Mouse (Mus musculus) testis, adult 2 months (tissue): ENCODE measurements around the gene B3galt6. TPM values are rescaled to one million over a fixed set of nuclear protein-coding genes. Genes with fewer than 3 reads are reported as not detected.

ENCODE experiments used
- H3K27ac ChIP-seq: fragments of 200-500 bp; 2 replicates; pipeline ENCODE4 v1.5.1; 2012; ENCODE audit warnings: low read depth, low read length; ENCODE audit not compliant: control insufficient read depth, insufficient read depth
- H3K27me3 ChIP-seq: fragments of 200-500 bp; 2 replicates; pipeline ENCODE4 v1.6.1; 2012; ENCODE audit warnings: mild to moderate bottlenecking, low read length, moderate library complexity; ENCODE audit not compliant: control insufficient read depth, insufficient read depth
- H3K36me3 ChIP-seq: fragments of 200-500 bp; 2 replicates; pipeline ENCODE4 v1.6.1; 2012; ENCODE audit warnings: mild to moderate bottlenecking, low read length; ENCODE audit not compliant: control insufficient read depth, insufficient read depth
- H3K4me1 ChIP-seq: fragments of 200-500 bp; 2 replicates; pipeline ENCODE4 v1.6.1; 2012; ENCODE audit warnings: low read length; ENCODE audit not compliant: control insufficient read depth, insufficient read depth
- H3K4me3 ChIP-seq: fragments of 200-500 bp; 2 replicates; pipeline ENCODE4 v1.5.1; 2012; ENCODE audit warnings: low read depth, mild to moderate bottlenecking, low read length, moderate library complexity, mixed read lengths; ENCODE audit not compliant: control insufficient read depth
- CTCF ChIP-seq: fragments of 200-500 bp; IDR thresholded peaks from 2 replicates; pipeline ENCODE4 v1.5.1; 2012; ENCODE audit warnings: low read depth, mild to moderate bottlenecking, inconsistent platforms, low read length, moderate library complexity; ENCODE audit not compliant: control insufficient read depth, insufficient read depth, insufficient replicate concordance
- POLR2A ChIP-seq: fragments of 200-500 bp; IDR thresholded peaks from 2 replicates; pipeline ENCODE4 v1.6.1; 2012; ENCODE audit warnings: low read depth, mild to moderate bottlenecking, inconsistent platforms, low read length, moderate library complexity; ENCODE audit not compliant: control insufficient read depth
- polyA plus RNA-seq: library from polyadenylated mRNA; depleted of rRNA; stranded (reverse); fragments of >200 nt; gene quantifications from 2 replicates; pipeline ENCODE4 v1.2.3, GENCODE M21; 2012

B3galt6 gene
- polyA plus RNA-seq, 1 experiment, result 2.4 TPM

GRCm38 (mm10) chr4:156013637-156014036, 21.2 kb upstream of the B3galt6 start, which contains the start of gene Tnfrsf4:
Gene Tnfrsf4 (plus strand): TSS chr4:156013843.
- no peak within 1 kb of the TSS for H3K4me3 ChIP-seq
- TF ChIP-seq CTCF (no peak), POLR2A (no peak)
- H3K27ac ChIP-seq, result no peak within 1 kb of the TSS
- H3K27me3 ChIP-seq, result no peaks in the 10 kb centered on the region
- peaks cover 3% of the 10 kb centered on the region; the same call in 1 of the 2 replicates for H3K36me3 ChIP-seq
- no peaks in the 10 kb centered on the region for H3K4me1 ChIP-seq

- H3K36me3 ChIP-seq, result peaks cover 6% of the 10 kb centered on the region
- no peak for TF ChIP-seq POLR2A
- TF ChIP-seq CTCF, result no peak
- H3K27me3 ChIP-seq, result no peaks in the 10 kb centered on the region
- no peak overlapping the region for H3K27ac ChIP-seq
- no peak overlapping the region for H3K4me3 ChIP-seq
- H3K4me1 ChIP-seq, result no peaks in the 10 kb centered on the region
Measured at GRCm38 (mm10) chr4:156008369-156008768, 15.9 kb upstream of the B3galt6 start.

GRCm38 (mm10) chr4:156004109-156004508, 11.7 kb upstream of the B3galt6 start:
- H3K4me1 ChIP-seq, result no peaks in the 10 kb centered on the region
- no peak overlapping the region for H3K4me3 ChIP-seq
- H3K27ac ChIP-seq, result no peak overlapping the region
- H3K36me3 ChIP-seq, result peaks cover 4% of the 10 kb centered on the region
- TF ChIP-seq CTCF, result no peak
- no peak for TF ChIP-seq POLR2A
- H3K27me3 ChIP-seq, result no peaks in the 10 kb centered on the region

GRCm38 (mm10) chr4:155993606-155994005, 1.2 kb upstream of the B3galt6 start:
- H3K27me3 ChIP-seq, result no peaks in the 10 kb centered on the region
- peak overlapping the region; percentile 94 for H3K27ac ChIP-seq
- peaks cover 10% of the 10 kb centered on the region for H3K4me1 ChIP-seq
- TF ChIP-seq CTCF (no peak), POLR2A (no peak)
- peak overlapping the region; percentile 91 for H3K4me3 ChIP-seq
- no peaks in the 10 kb centered on the region; the same call in 1 of the 2 replicates for H3K36me3 ChIP-seq

- TF ChIP-seq CTCF (no peak), POLR2A (peak; percentile 12; the same call in 1 of the 2 replicates)
- H3K27ac ChIP-seq, result peak overlapping the region; percentile 94
- no peaks in the 10 kb centered on the region for H3K27me3 ChIP-seq
- H3K4me3 ChIP-seq, result peak overlapping the region; percentile 91
- no peaks in the 10 kb centered on the region; the same call in 1 of the 2 replicates for H3K36me3 ChIP-seq
- H3K4me1 ChIP-seq, result peaks cover 10% of the 10 kb centered on the region
Measured at GRCm38 (mm10) chr4:155992906-155993547, 578 bp upstream of the B3galt6 start.

- Histone ChIP-seq H3K4me3 (peak overlapping the region; percentile 92), H3K4me1 (peaks cover 10% of the 10 kb centered on the region), H3K36me3 (no peaks in the 10 kb centered on the region), H3K27me3 (no peaks in the 10 kb centered on the region), H3K27ac (peak overlapping the region; percentile 88)
- TF ChIP-seq CTCF (no peak), POLR2A (no peak)
Measured at GRCm38 (mm10) chr4:155991908-155992230, 580 bp downstream of the B3galt6 start.

- Histone ChIP-seq H3K27me3 (no peaks in the 10 kb centered on the region), H3K4me1 (peaks cover 10% of the 10 kb centered on the region), H3K4me3 (peak overlapping the region; percentile 92), H3K27ac (peak overlapping the region; percentile 88; the same call in 1 of the 2 replicates), H3K36me3 (no peaks in the 10 kb centered on the region)
- TF ChIP-seq CTCF (no peak), POLR2A (no peak)
Measured at GRCm38 (mm10) chr4:155991211-155991907, 1.1 kb downstream of the B3galt6 start.
